Mouse (Mus musculus): ENCODE data around the gene Tlx1.

- TF ChIP-seq CHD2 (IDR thresholded peaks at IDR 0.05; ENCODE audit: low read depth, low read length) (no peak), ZC3H11A (IDR thresholded peaks at IDR 0.05; ENCODE audit: borderline replicate concordance, low read depth, low read length) (no peak), MAFK (IDR thresholded peaks at IDR 0.05; ENCODE audit: insufficient read depth, low read depth, low read length) (no peak)
Observed at GRCm38 (mm10) chr19:45105591-45105990, 44.9 kb upstream of the Tlx1 start.
